Mouse (Mus musculus) brown adipose tissue, adult 24 weeks (tissue): Measurements from ENCODE around the gene Adcy4. TPM values are rescaled to one million over a fixed set of nuclear protein-coding genes. Genes with fewer than 3 reads are reported as not detected.

Source experiments
- H3K27ac ChIP-seq: fragments of 200-500 bp; replicated peaks from 2 replicates; pipeline ENCODE4 v1.5.1; 2012; ENCODE audit warnings: low read depth, mild to moderate bottlenecking, low read length
- H3K4me1 ChIP-seq: fragments of 200-500 bp; 2 replicates; pipeline ENCODE4 v1.6.1; 2012; ENCODE audit warnings: low read length, mixed read lengths; ENCODE audit not compliant: control insufficient read depth, insufficient read depth, insufficient read length
- H3K4me3 ChIP-seq: fragments of 200-500 bp; 2 replicates; pipeline ENCODE4 v1.5.1; 2012; ENCODE audit warnings: low read depth, mild to moderate bottlenecking, low read length, moderate library complexity; ENCODE audit not compliant: insufficient read depth
- polyA plus RNA-seq: library from polyadenylated mRNA; stranded (reverse); fragments of >200 nt; gene quantifications from 2 replicates; pipeline ENCODE4 v1.2.4, GENCODE M21; 2012; ENCODE audit not compliant: missing spikeins, insufficient read depth, insufficient read length

Gene Adcy4
- polyA plus RNA-seq, 1 experiment = 4.1 TPM

DNA sequence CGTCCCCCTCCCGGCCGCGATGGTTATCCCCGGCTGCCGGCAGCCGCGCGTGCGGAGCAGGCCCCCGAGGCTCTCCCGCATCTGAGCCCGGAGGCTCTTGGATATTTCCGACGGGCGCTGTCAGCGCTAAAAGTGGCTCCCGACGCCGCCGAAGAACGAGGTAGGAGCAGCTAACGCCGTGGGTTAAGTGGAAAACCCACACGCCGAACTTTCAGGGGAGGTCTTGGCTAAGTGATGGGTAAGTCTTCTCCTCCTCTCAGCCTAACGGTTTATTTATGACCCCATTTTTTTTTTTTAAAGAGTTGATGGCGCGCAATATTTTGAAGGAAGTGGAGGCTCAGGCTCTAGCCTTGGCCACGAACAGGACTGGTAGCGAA, 38.0 kb downstream of the Adcy4 start:
- H3K4me1 ChIP-seq = peaks cover 5% of the 10 kb centered on the region
- no peak overlapping the region for H3K27ac ChIP-seq
- peak overlapping the region; percentile 94 for H3K4me3 ChIP-seq

DNA sequence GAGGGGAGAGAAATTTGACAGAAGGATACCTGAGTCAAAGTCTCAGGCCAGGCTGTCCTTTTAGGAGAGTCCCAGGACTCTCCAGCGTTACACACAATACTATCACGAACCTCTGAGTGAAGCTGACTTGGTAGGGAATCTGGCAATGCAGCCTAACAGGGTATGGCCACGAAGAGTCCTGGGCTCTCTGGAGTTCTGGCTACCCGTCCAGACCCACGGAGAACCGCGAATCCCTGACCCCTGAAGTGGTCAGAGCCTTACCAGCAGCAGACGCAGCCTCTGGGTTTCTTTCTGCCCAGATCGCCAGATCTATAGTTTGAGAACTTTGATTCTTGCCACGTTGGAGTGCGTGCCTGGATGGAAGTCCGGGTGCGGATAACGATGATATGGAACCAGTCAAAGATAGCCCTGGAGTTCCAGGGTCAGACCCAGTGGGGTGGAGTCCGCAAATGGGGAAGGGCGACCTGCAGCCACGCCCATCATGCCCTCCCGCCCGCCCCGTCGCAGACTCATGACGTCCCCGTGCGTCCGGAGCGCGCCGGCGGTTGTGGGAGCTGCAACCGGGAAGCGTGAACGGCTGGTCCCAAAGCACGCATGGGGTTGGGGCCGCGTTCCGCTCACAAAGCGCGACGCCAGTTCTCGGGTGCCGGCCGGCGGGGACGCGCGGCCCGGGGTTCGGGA, 38.6 kb downstream of the Adcy4 start, which contains the start of the genes Dhrs1 and Nop9:
Gene Dhrs1 (minus strand): TSS at position 511 of the 681 bp plus-strand sequence.
Gene Nop9 (plus strand): TSS at position 514 of the 681 bp plus-strand sequence.
- Histone ChIP-seq H3K4me3 (peak within 1 kb of the TSS; percentile 94), H3K4me1 (peaks cover 5% of the 10 kb centered on the region), H3K27ac (peak within 1 kb of the TSS; percentile 27)

DNA sequence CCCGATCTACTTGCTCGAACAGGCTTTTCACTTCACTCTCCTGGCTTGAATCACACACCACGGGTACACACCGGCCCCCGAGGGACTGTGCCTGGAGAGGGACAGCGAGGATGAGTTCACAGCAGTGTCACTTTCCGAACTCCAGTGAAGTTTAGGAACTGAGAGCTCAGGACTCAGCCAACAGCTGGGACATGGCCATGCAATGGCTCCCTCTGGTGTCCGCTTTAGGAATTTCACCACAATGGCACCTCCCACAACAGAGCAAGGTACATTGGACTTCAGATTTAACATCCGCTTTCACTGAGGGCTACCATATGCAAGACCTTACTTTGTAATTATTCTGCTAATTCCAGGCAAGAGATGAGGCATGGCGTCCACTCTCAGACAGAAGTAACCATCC, 40.2 kb downstream of the Adcy4 start:
- Histone ChIP-seq H3K4me3 (no peak overlapping the region), H3K4me1 (peaks cover 5% of the 10 kb centered on the region), H3K27ac (no peak overlapping the region)

DNA sequence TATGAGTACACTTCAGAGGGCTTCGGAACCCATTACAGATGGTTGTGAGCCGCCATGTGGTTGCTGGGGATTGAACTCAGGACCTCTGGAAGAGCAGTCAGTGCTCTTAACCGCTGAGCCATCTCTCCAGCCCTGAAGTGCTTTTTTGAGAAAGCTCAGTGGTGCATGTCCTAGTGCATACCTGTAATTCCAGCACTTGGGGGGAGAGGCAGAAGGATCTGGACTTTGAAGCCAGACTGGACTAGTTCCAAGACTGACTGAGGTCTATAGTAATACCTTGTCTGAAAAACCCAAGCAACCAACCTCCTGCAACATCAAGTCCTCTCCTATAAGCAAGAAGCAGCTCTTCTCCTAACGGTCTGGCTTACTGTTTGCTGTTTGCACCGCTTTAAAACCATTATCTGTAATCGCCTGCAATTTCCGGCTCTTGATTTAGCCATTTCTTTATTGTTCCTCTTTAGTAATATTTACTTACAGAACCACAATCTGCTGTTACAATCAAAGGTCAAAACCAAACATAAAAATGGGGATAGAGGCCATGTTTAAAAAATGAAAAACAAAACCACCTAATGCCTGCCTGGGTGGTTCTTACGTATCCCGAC, 46.7 kb downstream of the Adcy4 start:
- Histone ChIP-seq H3K4me3 (no peak overlapping the region), H3K27ac (no peak overlapping the region)

DNA sequence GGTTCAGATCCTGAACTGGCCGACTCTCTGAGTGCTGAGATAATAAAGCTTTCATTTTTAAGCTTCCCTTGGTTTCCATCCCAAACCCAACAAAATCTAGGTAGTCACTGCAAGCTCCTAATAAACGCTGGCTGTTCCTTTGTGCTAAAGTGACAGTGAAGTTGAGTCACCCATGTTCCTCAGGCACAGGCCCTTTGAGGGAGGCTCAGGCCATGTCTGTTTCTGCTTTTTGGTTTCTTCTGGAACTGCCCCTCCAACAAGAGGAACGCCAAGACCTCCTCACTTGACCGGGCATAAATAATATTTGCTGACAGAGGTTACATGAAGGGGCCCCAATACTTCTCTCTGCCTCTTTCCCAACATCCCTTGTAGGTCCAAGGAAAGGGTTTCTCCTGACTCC, 48.1 kb downstream of the Adcy4 start:
- no peak overlapping the region; the same call in 1 of the 2 replicates for H3K27ac ChIP-seq
- no peaks in the 10 kb centered on the region for H3K4me1 ChIP-seq
- no peak overlapping the region for H3K4me3 ChIP-seq

More for the DNA sequence above, 46.7 kb downstream of the Adcy4 start:
- no peaks in the 10 kb centered on the region for H3K4me1 ChIP-seq

DNA sequence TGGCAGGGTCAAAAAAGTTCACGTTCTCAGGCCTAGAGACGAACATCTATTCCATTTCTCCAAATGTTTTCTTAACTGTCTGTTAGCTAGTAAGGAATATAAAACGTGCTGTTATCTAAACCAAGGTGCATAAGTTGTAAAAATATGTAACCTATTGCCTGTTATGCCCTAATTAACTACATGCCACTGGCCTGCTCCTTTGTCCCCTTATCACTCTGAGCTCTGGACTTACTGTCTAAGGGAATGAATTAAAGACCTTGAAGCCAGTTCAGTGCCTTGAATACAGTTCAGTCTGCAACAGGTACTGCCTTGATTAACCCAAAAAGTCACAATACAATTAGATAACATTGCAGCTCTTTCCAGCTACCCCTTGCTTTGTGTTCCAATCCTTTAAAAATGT, 48.6 kb downstream of the Adcy4 start:
- H3K27ac ChIP-seq = no peak overlapping the region
- H3K4me1 ChIP-seq = no peaks in the 10 kb centered on the region
- no peak overlapping the region for H3K4me3 ChIP-seq

DNA sequence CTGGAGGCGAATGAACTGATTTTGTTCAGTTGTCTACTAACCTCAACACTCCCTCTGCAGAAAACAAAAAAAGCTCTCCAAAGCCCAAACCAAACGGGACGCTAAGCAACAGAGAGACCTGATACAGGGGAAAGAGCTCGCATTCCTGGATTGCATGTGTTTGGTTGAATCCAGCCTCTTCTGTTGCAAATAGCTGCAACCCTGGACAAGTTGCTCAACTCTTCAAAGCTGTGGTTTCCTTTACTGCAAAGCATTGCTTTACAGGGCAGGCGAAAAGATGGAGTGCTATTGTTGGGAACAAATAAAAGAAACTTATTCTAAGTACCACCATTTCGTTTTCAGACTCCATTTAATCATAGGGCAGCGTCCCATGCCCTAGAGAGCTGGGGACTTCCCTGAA, 49.0 kb downstream of the Adcy4 start:
- H3K4me1 ChIP-seq = no peaks in the 10 kb centered on the region
- no peak overlapping the region for H3K27ac ChIP-seq
- no peak overlapping the region for H3K4me3 ChIP-seq

DNA sequence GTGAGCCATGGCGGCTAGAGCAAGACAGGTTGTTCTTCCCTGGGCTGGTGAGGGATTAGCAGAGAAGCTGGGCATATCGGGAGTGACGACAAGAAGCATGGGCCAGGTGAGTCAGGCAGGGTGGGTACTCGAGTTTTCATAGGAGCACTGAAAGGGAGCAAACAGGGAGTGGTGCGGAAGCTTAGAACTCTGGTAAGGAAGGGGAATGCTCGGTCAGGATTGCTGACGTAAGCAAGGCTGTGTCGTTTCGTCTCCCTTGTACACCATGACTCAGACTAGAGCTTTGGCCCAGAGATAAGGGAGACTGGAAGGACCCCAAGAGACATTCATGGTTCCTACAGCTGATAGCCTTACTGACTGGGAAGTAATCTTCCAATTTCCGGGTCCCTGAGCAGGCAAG, 50.0 kb downstream of the Adcy4 start:
- H3K4me1 ChIP-seq = no peaks in the 10 kb centered on the region
- no peak overlapping the region for H3K4me3 ChIP-seq
- H3K27ac ChIP-seq = no peak overlapping the region

DNA sequence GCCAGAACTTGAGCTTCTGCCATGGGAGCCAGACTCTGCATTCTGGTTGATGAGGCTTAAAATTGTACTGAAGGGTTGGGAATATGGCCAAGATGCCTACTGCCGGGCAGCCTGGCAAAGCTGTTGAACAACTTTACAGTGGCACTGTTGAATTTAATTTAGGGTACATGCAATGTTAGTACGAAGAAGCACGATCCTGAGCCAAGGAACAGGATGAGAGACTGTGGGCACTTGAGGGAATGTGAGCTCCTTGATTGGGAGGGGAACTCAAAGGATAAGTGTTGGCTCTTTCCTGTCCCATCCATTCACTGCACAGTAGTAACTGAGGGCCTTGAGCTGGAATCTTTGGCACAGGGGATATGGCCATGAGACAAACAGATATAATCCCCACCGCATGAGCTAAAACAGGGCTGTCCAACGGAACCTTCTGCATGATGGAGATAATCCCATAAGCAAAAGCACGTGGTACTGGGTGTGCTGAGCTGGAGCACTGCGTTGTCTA, 53.3 kb downstream of the Adcy4 start:
- H3K4me1 ChIP-seq = no peaks in the 10 kb centered on the region
- H3K4me3 ChIP-seq = no peak overlapping the region
- no peak overlapping the region for H3K27ac ChIP-seq

DNA sequence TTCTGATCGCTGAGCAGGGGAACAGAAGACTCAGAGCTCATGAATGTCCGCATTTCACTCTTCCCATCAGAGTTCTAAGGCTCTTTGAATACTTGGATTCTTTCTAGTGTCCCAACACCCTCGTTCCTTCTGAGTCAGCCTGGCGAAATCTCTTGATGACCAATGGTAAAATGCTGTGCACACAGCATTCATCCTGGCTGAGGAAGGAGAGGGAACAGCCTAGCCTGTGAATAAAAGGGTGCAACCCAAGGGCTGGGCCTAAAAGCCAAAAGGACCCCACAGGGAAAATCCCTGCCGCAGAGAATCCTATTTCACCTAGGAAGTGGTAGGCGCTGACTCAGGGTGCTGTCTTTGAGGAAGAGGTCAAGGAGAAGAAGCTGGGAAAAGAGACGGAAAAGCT, 53.8 kb downstream of the Adcy4 start:
- Histone ChIP-seq H3K4me1 (no peaks in the 10 kb centered on the region), H3K4me3 (no peak overlapping the region), H3K27ac (no peak overlapping the region)

DNA sequence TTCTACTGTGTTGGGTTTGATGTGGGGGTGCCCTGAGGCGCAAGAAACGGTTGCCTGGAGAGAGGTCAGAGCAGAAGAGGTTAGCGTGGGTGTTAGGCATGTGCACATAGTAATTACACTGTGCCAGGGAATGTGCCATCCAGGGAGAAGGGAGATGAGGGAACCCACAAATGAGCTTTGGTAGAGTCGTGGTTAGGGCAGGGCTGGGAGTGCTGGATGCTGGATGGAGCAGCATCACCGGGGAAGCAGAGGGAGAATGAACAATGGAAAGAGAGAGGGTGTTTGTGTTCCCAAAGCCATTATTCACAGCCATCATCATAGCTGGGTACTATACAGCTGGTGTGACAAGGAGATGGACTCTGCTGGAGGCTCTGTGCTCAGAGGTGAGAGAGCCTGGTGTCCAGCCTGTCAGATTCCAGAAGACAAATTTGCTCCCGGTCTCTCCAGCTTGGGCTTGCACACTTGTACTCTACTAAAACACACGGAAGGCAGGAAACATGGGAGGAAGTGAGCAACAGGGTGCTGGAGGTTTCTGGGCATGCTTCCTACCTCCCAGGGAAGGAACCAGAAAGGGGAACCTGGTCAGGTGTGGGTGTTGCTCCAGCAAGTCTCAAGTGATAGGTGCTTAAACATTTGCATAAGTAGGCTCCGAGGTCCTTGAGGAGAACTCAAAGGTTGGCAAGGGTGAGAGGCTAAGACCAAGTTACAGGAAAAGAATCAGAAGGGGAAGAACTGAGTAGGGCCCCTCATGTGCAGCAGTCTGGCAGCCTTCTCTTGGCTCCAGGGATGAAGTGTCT, 55.8 kb downstream of the Adcy4 start:
- Histone ChIP-seq H3K27ac (no peak overlapping the region), H3K4me1 (no peaks in the 10 kb centered on the region), H3K4me3 (no peak overlapping the region)

DNA sequence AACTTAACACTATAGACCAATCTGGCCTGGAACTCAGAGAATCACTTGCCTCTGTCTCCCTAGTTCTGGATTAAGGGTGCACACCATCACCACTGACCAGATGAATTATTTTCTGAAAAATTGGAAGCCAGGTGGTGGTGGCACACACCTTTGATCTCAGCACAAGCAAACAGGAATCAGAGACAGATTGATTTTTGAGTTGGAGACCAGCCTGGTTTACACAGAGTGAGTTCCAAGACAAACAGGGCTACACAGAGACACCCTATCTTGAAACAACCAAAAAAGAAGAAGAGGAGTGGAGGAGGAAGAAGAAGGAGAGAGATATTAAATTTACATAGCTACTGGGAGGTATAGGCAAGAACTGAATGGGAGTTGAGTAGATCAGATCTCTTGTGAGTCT, 57.6 kb downstream of the Adcy4 start:
- Histone ChIP-seq H3K4me1 (peaks cover 2% of the 10 kb centered on the region), H3K27ac (no peak overlapping the region), H3K4me3 (no peak overlapping the region)

DNA sequence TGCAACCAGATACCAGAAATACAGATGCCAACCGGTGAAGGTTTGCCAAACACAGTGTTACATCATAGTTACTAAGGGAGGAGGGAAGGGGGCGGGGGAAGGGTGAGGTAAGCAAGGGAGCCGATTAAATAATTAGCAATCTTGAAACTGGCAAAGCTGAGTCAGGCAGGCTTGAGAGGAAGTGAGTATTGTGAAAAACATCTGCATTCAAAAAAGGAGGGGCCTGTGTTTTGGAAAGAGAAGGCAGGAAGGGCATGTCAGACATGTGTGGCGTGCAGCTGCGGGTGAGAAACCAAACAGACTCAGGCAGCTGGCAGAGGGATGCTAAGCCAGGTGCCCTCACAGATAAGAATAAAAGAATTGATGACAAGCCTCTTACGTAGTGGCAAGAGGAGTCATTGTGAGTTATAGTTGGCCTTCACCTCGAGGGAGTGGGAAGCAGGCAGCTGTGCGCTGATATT, 59.5 kb downstream of the Adcy4 start:
- Histone ChIP-seq H3K27ac (peak overlapping the region; percentile 45), H3K4me1 (peaks cover 2% of the 10 kb centered on the region), H3K4me3 (no peak overlapping the region)

DNA sequence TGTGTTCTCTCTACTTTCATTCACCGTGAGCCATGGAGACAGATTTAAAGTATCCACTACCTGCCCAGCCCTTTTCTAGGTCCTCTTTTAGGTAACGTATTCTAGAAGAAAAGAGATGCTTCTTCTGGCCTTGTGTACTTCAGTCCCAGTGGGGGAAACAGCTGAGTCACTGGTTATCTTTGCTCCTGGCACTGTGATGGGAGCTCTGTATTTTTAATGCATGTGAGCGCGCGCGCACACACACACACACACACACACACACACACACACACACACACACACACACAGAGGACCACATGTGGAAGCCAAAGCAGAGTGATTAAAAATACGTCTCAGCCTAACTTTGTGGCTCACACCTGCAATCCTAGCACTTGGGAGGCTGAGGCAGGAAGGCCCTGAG, 60.5 kb downstream of the Adcy4 start:
- peaks cover 2% of the 10 kb centered on the region for H3K4me1 ChIP-seq
- no peak overlapping the region for H3K4me3 ChIP-seq
- H3K27ac ChIP-seq = no peak overlapping the region

DNA sequence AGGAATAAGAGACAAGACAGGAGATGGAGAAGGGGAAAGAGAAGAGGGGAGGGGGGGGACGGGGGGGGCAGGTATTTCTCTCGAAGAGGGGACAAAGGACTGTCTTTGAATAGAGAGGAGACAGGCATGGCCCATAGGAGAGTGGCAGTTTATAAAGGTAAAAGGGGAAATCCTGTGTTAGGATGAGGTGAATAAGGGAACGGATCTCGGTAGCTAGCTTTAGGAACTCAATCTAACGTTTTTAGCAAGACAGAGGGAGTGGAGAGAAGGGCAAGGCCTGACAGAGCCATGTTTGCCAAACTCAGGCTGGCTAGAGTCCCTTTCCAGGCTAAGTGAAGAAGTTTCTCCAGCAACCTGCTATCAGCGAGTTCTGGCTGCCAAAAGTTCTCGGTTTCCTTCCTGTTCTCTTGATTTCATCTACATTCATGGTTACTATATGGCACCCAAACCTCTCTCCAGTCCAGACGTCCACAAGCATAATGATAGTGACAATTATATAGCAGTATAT, 61.4 kb downstream of the Adcy4 start:
- Histone ChIP-seq H3K4me3 (peak overlapping the region; percentile 68; the same call in 1 of the 2 replicates), H3K4me1 (peaks cover 2% of the 10 kb centered on the region), H3K27ac (no peak overlapping the region)
